Mouse (Mus musculus): Measurements from ENCODE around the gene Ets1. TPM values are rescaled to one million over a fixed set of nuclear protein-coding genes. Genes with fewer than 3 reads are reported as not detected.

Ets1 gene
- polyA plus RNA-seq, 1 experiment, result 1.1 TPM

GRCm38 (mm10) chr9:32743642-32744161 lies 107.7 kb downstream of the Ets1 start:
- H3K4me3 ChIP-seq (ENCODE audit: control insufficient read depth, low read depth, low read length), result no peak overlapping the region
- no peaks in the 10 kb centered on the region for H3K27me3 ChIP-seq (ENCODE audit: control insufficient read depth, insufficient read depth, low read length)
- no peak overlapping the region for H3K27ac ChIP-seq (ENCODE audit: control insufficient read depth, insufficient read depth, low read depth, low read length)
- no peaks in the 10 kb centered on the region for H3K36me3 ChIP-seq (ENCODE audit: control insufficient read depth, insufficient read depth, low read length)
- TF ChIP-seq CTCF (IDR thresholded peaks at IDR 0.05; ENCODE audit: control insufficient read depth, insufficient read depth, insufficient replicate concordance, low read depth, low read length), result no peak
- no peak for TF ChIP-seq POLR2A (IDR thresholded peaks at IDR 0.05; ENCODE audit: control insufficient read depth, low read depth, low read length)
- H3K4me1 ChIP-seq (ENCODE audit: control insufficient read depth, insufficient read depth, low read length), result no peaks in the 10 kb centered on the region

- TF ChIP-seq CTCF (IDR thresholded peaks at IDR 0.05; ENCODE audit: control insufficient read depth, insufficient read depth, insufficient replicate concordance, low read depth, low read length), result no peak
- Histone ChIP-seq H3K27ac (ENCODE audit: control insufficient read depth, insufficient read depth, low read depth, low read length) (no peak overlapping the region), H3K4me1 (ENCODE audit: control insufficient read depth, insufficient read depth, low read length) (no peaks in the 10 kb centered on the region), H3K4me3 (ENCODE audit: control insufficient read depth, low read depth, low read length) (no peak overlapping the region), H3K36me3 (ENCODE audit: control insufficient read depth, insufficient read depth, low read length) (no peaks in the 10 kb centered on the region), H3K27me3 (ENCODE audit: control insufficient read depth, insufficient read depth, low read length) (no peaks in the 10 kb centered on the region)
Measured at GRCm38 (mm10) chr9:32744288-32744687, 108.3 kb downstream of the Ets1 start.

GRCm38 (mm10) chr9:32745079-32745763 lies 109.2 kb downstream of the Ets1 start:
- no peaks in the 10 kb centered on the region for H3K36me3 ChIP-seq (ENCODE audit: control insufficient read depth, insufficient read depth, low read length)

GRCm38 (mm10) chr9:32745998-32746397 lies 110.0 kb downstream of the Ets1 start:
- no peaks in the 10 kb centered on the region for H3K36me3 ChIP-seq (ENCODE audit: control insufficient read depth, insufficient read depth, low read length)
- H3K27ac ChIP-seq (ENCODE audit: control insufficient read depth, insufficient read depth, low read depth, low read length), result no peak overlapping the region
- H3K27me3 ChIP-seq (ENCODE audit: control insufficient read depth, insufficient read depth, low read length), result no peaks in the 10 kb centered on the region
- H3K4me1 ChIP-seq (ENCODE audit: control insufficient read depth, insufficient read depth, low read length), result no peaks in the 10 kb centered on the region
- H3K4me3 ChIP-seq (ENCODE audit: control insufficient read depth, low read depth, low read length), result no peak overlapping the region
- TF ChIP-seq CTCF (IDR thresholded peaks at IDR 0.05; ENCODE audit: control insufficient read depth, insufficient read depth, insufficient replicate concordance, low read depth, low read length) (no peak), POLR2A (IDR thresholded peaks at IDR 0.05; ENCODE audit: control insufficient read depth, low read depth, low read length) (no peak)

More at GRCm38 (mm10) chr9:32745079-32745763, 109.2 kb downstream of the Ets1 start:
- no peak overlapping the region for H3K27ac ChIP-seq (ENCODE audit: control insufficient read depth, insufficient read depth, low read depth, low read length)
- no peak overlapping the region for H3K4me3 ChIP-seq (ENCODE audit: control insufficient read depth, low read depth, low read length)
- TF ChIP-seq CTCF (IDR thresholded peaks at IDR 0.05; ENCODE audit: control insufficient read depth, insufficient read depth, insufficient replicate concordance, low read depth, low read length) (no peak), POLR2A (IDR thresholded peaks at IDR 0.05; ENCODE audit: control insufficient read depth, low read depth, low read length) (no peak)
- no peaks in the 10 kb centered on the region for H3K27me3 ChIP-seq (ENCODE audit: control insufficient read depth, insufficient read depth, low read length)
- H3K4me1 ChIP-seq (ENCODE audit: control insufficient read depth, insufficient read depth, low read length), result no peaks in the 10 kb centered on the region

DNA sequence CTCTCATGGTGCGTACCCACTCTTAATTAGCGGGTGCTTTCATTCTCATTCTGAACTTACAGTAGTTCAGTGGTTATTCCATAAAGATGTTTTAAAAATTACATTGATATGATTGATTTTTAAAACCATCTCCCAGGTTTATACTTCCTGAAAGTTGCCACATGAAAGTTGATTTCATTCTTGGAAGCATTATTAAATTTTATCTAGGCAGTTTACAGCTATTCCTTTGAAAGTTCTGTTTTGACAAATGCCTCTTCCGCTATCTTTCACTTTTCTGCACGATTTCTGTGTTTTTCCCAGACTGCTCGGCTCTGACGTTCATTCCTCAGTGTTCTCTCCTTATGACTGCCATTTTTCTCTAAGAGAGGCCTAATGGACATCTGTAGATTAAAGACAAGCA lies 110.6 kb downstream of the Ets1 start:
- Histone ChIP-seq H3K27me3 (ENCODE audit: control insufficient read depth, insufficient read depth, low read length) (no peaks in the 10 kb centered on the region), H3K27ac (ENCODE audit: control insufficient read depth, insufficient read depth, low read depth, low read length) (no peak overlapping the region), H3K4me3 (ENCODE audit: control insufficient read depth, low read depth, low read length) (no peak overlapping the region), H3K36me3 (ENCODE audit: control insufficient read depth, insufficient read depth, low read length) (no peaks in the 10 kb centered on the region), H3K4me1 (ENCODE audit: control insufficient read depth, insufficient read depth, low read length) (no peaks in the 10 kb centered on the region)
- TF ChIP-seq POLR2A (IDR thresholded peaks at IDR 0.05; ENCODE audit: control insufficient read depth, low read depth, low read length), result no peak
- TF ChIP-seq CTCF (IDR thresholded peaks at IDR 0.05; ENCODE audit: control insufficient read depth, insufficient read depth, insufficient replicate concordance, low read depth, low read length), result no peak

DNA sequence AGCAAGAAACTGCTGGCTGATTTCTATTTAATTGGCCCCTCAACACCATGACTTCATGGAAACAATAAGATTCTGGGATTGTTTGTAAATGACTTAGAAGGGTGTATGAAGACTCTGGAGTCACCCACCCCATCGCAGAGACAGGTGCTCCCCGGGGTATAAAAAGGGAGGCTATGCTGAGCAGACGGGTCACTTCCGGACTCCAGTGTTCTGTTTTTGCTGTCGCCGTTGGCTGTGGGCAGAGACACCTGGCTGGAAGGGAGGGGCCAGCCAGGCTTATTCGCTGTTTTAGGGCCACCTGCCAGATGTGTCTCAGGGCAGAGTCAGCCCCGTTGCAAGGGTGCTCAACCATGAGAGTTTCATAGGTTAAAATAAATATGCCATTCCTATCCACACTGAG lies 111.6 kb downstream of the Ets1 start:
- no peaks in the 10 kb centered on the region for H3K36me3 ChIP-seq (ENCODE audit: control insufficient read depth, insufficient read depth, low read length)
- H3K4me1 ChIP-seq (ENCODE audit: control insufficient read depth, insufficient read depth, low read length), result no peaks in the 10 kb centered on the region
- H3K27me3 ChIP-seq (ENCODE audit: control insufficient read depth, insufficient read depth, low read length), result no peaks in the 10 kb centered on the region

DNA sequence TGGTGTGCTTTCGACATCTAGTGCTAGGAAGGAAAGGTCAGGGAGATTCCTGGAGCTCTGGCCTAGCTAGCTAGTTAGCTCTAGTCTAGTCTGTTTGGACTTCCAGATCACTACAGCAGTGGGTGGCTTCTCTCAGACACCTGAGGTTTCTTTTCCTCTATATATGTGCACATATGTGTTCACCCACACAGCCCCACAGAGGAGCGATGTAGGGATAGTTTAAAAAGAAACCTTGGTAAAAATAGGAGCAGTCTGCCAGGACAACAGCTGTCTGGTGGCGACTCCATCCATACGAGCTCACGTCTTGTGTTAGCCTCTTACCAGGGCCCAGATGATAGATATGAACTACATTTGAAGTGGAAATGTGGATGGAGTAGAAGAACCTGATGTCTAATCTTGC lies 112.5 kb downstream of the Ets1 start:
- no peaks in the 10 kb centered on the region for H3K4me1 ChIP-seq (ENCODE audit: control insufficient read depth, insufficient read depth, low read length)

More for the DNA sequence above, 111.6 kb downstream of the Ets1 start:
- no peak overlapping the region for H3K4me3 ChIP-seq (ENCODE audit: control insufficient read depth, low read depth, low read length)
- no peak for TF ChIP-seq POLR2A (IDR thresholded peaks at IDR 0.05; ENCODE audit: control insufficient read depth, low read depth, low read length)
- no peak for TF ChIP-seq CTCF (IDR thresholded peaks at IDR 0.05; ENCODE audit: control insufficient read depth, insufficient read depth, insufficient replicate concordance, low read depth, low read length)
- no peak overlapping the region for H3K27ac ChIP-seq (ENCODE audit: control insufficient read depth, insufficient read depth, low read depth, low read length)

More for the DNA sequence above, 112.5 kb downstream of the Ets1 start:
- no peaks in the 10 kb centered on the region for H3K36me3 ChIP-seq (ENCODE audit: control insufficient read depth, insufficient read depth, low read length)
- TF ChIP-seq POLR2A (IDR thresholded peaks at IDR 0.05; ENCODE audit: control insufficient read depth, low read depth, low read length) (no peak), CTCF (IDR thresholded peaks at IDR 0.05; ENCODE audit: control insufficient read depth, insufficient read depth, insufficient replicate concordance, low read depth, low read length) (no peak)
- H3K27ac ChIP-seq (ENCODE audit: control insufficient read depth, insufficient read depth, low read depth, low read length), result no peak overlapping the region
- no peaks in the 10 kb centered on the region for H3K27me3 ChIP-seq (ENCODE audit: control insufficient read depth, insufficient read depth, low read length)
- no peak overlapping the region for H3K4me3 ChIP-seq (ENCODE audit: control insufficient read depth, low read depth, low read length)

All from testis, adult 2 months (tissue).